Mouse (Mus musculus) hematopoietic stem cell, adult 5-6 weeks (primary cell): ENCODE data around the gene Ap2s1. TPM values are rescaled to one million over a fixed set of nuclear protein-coding genes. Genes with fewer than 3 reads are reported as not detected.

ENCODE experiments used
- ATAC-seq, 2 experiments: fragments of 125-278 bp in 1 of 2; replicated peaks in 1 of 2; 2 replicates each; pipeline ENCODE4 v1.8.0; 2016 to 2017; ENCODE audit warnings: inconsistent platforms in 2 of 2, mild to moderate bottlenecking in 2 of 2, moderate number of reproducible peaks in 2 of 2, low read depth in 1 of 2, moderate TSS enrichment in 1 of 2; ENCODE audit not compliant: low FRiP score in 2 of 2, poor library complexity in 2 of 2, severe bottlenecking in 2 of 2, insufficient read depth in 1 of 2, low TSS enrichment in 1 of 2
- total RNA-seq: library from RNA; stranded (forward); fragments of 172-1452, 232-1000 nt; gene quantifications from 2 replicates; pipeline ENCODE4 v1.2.3, GENCODE M21; 2017

Gene Ap2s1
- total RNA-seq, 1 experiment from 2014 or later: 43.2 TPM

- ATAC-seq: no peak
These were observed 920 bp downstream of the Ap2s1 start for GRCm38 (mm10) chr7:16739056-16739604.

GRCm38 (mm10) chr7:16745373-16745772, 7.2 kb downstream of the Ap2s1 start:
- no peak; a peak in 1 of 4 replicates for ATAC-seq

GRCm38 (mm10) chr7:16746093-16746492, 7.9 kb downstream of the Ap2s1 start:
- ATAC-seq: peak in 1 of 2 experiments; percentile 53; a peak in 1 of 4 replicates

- no peak for ATAC-seq
These were observed 9.4 kb downstream of the Ap2s1 start for GRCm38 (mm10) chr7:16747656-16748055.

GRCm38 (mm10) chr7:16752016-16752415, 13.8 kb downstream of the Ap2s1 start:
- ATAC-seq: no peak

GRCm38 (mm10) chr7:16755362-16756017, 17.3 kb downstream of the Ap2s1 start:
- ATAC-seq: no peak

GRCm38 (mm10) chr7:16758872-16759574, 20.8 kb downstream of the Ap2s1 start:
- no peak for ATAC-seq

- peak in 1 of 2 experiments; percentile 37; a peak in 1 of 4 replicates for ATAC-seq
These were observed 22.1 kb downstream of the Ap2s1 start for GRCm38 (mm10) chr7:16760292-16760691.

- ATAC-seq: no peak
These were observed 22.8 kb downstream of the Ap2s1 start for GRCm38 (mm10) chr7:16761005-16761481.

GRCm38 (mm10) chr7:16761630-16762029, 23.4 kb downstream of the Ap2s1 start:
- ATAC-seq: no peak

GRCm38 (mm10) chr7:16763463-16764218, 25.4 kb downstream of the Ap2s1 start:
- no peak for ATAC-seq

GRCm38 (mm10) chr7:16766443-16766842, 28.2 kb downstream of the Ap2s1 start:
- ATAC-seq: no peak

- ATAC-seq: no peak
These were observed 37.7 kb downstream of the Ap2s1 start for GRCm38 (mm10) chr7:16775888-16776287.

- ATAC-seq: no peak
These were observed 41.9 kb downstream of the Ap2s1 start for GRCm38 (mm10) chr7:16780076-16780475.

GRCm38 (mm10) chr7:16780825-16781554, 42.8 kb downstream of the Ap2s1 start, which contains the start of gene Slc1a5:
TSS of gene Slc1a5 (plus strand) at chr7:16781340.
- ATAC-seq: peak; percentile 79 to 90

GRCm38 (mm10) chr7:16781555-16781815, 43.3 kb downstream of the Ap2s1 start:
- ATAC-seq: 0 out of 4 replicates have a peak, but pooled peaks of 1 of the 2 experiments have one; percentile 1
